Mouse (Mus musculus) right cerebral cortex, postnatal 25 days (tissue): ENCODE data around the gene Mipol1.
A peak's percentile ranks its signal among the peaks of the same experiment; 100 is the strongest.
"Not testable (repeated sequence)": the region's sequence is repeated elsewhere in the genome, so short reads cannot be mapped to it uniquely, and the experiment has no call there.

Source experiments
- DNase-seq: peaks from one replicate; pipeline ENCODE4 v3.0.0; 2022

The Mipol1 gene

DNA sequence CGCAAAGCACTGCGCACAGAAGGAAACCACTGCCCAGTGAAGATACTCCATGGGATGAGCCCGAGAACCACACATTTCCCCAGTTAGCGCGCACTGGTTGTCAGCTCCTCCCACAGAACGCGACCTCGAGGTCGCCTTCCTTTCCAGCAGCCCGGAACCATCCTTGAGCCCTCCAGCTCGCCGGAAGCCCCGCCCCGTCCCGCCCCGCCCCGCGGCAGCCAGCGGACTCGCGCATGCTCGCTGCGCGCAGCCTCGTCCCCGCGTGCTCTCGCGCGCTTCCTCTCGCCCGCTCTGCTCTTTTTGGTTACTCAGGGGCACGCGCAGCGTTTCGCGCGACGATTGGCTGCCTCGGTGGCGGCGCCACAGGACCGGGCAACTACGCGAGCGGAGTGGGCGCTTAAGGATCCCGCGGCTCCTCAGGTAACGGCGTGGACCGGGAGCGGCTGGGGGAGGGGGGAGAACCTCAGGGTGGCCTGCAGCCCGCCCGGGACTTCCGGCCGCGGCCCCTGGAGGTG lies at the start of gene Mipol1, which contains the start of gene Prps1l3:
TSS of gene Mipol1 (plus strand) at position 236 of the 515 bp plus-strand sequence.
TSS of gene Prps1l3 (plus strand) at position 221 of the 515 bp plus-strand sequence.
- peak; percentile 88 for DNase-seq

DNA sequence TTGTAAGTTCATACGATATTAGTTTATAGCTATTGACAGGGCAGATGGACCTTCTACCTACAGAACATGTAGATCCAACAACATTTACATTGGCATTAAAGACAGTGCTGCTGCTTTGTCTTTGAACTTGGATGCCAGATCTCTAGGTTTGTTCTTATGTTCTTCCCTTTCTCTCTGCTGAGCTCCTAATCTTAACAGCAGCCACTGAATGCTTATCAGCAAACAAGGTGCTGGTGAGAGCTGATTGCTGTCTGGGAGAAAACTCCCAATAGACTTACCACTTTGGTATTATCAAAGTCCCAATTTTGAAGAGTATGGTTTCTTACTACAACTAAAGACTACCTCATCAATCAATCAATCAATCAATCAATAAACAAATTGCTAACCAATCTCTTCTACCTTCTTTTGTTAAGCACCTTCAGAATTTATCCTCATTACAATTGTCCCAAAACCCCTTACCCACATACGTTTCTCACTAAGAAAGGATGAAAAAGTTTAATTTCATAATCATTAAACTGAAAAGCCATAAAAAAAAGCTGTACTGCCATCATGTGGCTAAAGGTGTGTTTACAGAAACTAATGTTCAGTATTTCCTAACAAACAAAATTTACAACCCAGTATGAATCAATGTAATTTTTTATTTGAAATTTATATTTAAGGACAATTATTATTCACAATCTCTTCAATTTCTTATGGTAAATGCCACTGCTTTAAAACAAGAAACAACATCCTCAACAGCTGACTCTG lies 45.7 kb upstream of the Mipol1 start:
- DNase-seq, result no peak

DNA sequence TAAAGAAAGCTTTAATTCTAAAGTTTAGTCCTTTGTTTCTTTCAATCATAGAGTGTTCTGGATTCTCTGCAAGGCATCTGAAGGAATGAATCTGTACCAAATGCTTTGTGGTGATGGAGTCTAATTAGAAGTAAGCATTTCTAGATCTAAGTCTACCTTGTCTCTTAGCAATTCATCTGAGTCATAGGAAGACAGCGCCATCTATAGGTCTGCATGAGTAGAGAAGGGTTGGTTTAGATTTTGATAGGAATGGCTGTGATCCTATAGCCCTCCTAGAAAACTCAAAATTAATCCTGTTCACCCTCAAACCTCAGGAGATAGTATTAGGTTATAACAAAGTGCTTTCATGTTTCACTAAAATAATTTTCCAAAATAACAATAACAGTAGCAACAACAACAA lies 44.8 kb upstream of the Mipol1 start:
- DNase-seq, result no peak

DNA sequence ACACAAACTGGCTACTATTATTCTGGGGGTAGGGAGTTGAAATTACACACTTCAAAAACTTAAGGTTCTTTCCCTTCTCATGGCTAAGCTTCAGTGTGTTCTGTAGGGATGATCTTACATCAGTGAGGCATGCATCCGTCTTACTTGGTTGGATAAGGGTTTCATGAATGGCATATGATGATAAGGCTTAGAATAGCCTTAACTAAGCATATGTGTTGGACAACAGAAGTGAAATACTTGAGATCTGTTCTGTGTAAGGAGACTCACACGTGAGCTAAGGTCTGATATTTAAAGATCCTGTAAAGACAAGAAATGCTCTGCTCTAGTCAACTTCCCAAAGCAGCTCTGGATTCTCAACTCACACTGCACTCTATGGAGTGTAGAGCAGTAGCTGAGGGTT lies 44.1 kb upstream of the Mipol1 start:
- DNase-seq, result no peak

DNA sequence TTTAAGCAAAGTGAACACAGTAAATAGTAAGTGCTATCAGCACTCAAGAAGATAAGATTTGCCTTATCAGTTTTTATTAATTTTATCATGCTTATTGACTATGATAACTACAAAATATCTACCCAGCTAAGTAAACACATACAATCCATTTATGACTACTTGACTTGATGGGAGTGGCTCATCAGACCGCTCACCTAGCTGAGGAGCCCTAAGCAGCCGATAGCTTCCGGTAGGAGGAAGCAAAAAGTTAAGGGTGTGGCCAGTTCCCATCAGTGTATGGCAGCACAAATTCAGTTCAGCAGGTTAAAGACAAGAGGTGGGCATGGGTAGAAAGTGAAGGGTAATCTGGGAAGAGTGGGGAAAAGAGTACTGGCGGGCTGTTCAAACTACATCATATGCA lies 43.2 kb upstream of the Mipol1 start:
- DNase-seq, result no peak

DNA sequence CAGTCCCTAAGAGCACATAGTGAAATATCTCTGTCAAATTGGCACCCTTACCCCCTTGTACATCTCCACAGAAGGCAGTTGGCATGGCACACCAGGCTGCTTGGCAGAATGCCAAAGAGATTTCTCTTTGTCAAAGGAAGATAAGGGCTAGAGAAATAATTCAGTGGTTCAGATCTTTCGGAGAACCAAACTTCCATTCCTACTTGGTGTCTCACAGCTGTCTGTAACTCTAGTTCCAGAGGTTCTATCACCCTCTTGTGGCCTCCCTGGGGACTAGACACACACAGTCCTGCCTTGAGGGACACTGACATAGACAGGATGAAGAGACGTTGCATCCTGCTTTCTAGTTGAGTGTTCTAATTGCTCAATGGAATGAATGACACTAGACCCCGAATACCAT lies 35.6 kb upstream of the Mipol1 start:
- no peak for DNase-seq

DNA sequence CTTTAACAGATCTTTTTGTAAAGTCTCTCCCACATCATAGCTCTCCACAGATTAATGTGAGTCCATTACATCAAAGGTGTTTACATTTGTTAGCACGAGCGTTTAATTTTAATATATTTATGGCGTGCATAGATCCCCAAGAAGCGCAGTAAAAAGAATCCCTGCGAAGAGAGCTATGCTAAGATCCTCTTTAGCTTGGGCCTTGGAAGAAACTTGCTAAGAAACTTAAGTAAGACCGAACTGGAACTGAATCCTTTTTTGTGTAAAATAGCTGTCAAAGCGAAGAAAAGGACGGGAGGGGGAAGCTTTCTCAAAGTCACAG lies 34.0 kb upstream of the Mipol1 start:
- no peak for DNase-seq

DNA sequence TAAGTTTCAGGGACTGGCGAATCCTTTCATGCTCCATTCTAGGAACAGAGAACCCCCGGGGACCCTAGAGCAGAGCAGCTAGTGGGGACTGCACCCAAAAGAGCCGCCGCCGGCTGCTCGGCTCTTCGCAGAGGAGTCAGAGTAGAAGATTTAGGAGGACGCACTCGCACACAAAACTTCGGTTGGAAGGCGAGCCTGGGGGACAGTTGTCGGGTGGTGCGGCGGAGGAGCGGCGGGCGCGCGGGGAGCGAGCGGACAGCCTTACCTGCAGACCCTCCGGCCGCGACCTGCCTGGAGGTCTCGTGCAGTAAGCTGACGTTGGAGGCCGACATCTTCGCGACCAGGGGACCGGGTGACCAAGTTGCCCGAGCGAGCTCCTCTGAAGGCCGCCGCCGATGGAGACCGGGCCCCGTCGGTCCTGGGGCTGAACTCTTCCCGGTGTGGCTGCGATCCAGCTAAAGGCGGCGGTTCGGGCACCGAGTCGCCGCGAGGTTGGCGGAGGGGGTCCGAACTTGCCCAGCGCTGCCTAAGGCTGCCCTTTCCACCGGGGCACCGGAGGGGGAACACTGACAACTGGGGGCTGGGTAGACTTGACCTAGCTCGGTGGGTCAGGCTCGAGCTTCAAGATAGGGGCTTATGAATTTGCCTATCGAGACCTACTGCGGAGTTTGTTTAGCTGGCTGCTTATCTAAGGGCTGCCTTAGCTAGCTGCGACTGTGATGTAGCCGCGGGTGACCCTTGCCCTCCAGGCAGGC lies 33.4 kb upstream of the Mipol1 start:
- DNase-seq, result peak; percentile 8

DNA sequence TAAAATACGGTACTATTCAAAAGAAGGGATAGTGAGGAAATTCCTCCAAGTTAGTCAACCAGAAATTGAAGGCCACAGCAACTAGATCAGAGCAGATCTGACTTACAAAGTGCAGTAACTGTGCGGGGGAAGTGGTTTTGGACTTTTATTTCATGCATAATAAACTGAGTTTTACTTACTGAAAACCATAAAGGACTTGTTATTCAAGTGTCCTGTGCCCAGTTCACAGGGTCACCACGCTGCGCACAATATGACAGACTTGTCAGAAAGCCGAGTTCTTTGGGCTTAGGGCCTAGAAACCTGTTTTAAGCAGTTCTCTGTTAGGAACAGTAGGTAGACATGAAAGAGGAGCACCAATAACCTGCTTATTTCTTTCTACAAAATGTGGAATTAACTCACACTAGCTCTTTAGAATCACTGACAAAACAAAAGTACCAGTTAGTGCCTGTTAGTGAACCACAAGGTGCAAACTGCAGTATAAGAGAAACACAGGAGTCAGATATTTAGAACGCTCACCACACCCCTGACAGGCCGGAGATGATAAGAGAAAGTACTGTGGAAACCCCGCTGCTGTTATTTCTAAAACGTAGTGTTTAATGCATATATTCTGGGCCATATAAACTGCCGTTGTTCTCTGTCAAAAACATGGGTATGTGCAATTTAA lies 32.7 kb upstream of the Mipol1 start, which contains the start of gene Slc25a21:
TSS of gene Slc25a21 (minus strand) at position 110 of the 664 bp plus-strand sequence.
- no peak for DNase-seq

DNA sequence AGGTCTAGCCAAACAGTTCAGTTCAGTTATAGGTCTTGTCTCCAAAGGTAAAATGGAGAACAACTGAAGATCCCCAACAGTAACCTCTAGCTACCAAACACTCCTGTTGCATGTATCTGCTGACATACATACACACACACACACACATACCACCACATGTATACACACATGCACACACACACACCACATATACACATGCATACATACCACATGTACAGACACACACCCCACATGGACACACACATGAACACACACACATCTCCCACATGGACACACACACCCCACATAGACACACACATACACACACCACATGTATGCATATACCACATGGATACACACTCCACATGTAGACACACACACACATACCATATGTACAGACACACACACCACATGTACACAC lies 32.0 kb upstream of the Mipol1 start:
- DNase-seq, result no peak

DNA sequence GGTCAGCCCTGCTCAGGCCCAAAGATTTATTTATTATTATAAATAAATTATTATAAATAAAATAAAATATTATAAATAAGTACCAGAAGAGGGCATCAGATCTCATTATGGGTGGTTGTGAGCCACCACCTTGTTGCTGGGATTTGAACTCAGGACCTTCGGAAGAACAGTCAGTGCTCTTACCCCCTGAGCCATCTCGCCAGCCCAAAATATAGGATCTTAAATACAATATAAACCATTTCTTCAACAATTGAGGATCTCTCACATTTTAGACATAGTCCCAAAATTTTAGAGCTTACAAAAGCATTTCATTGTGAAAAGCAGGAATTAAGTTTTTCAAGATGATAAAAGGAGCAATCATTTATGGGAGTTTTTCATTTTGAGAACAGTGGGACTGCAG lies 30.8 kb upstream of the Mipol1 start:
- no peak for DNase-seq

DNA sequence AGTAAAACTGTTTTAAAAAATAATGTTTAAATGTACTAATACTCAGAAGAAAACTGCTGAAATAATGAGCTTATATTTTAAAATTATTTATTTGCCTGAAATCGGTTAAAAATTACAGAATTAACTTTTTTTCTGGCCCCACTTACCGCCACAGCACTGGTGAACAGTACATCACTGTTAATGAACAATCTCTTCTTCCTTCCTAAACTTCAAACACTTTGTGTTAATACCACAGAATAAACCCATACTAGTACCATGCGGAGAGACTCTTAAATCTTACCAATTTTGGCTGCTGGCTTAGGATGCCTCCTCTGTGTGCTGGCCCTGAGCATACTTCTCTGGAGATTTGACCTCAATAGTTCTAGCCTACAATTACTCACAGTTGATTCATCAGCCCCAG lies 28.3 kb upstream of the Mipol1 start:
- DNase-seq, result no peak

DNA sequence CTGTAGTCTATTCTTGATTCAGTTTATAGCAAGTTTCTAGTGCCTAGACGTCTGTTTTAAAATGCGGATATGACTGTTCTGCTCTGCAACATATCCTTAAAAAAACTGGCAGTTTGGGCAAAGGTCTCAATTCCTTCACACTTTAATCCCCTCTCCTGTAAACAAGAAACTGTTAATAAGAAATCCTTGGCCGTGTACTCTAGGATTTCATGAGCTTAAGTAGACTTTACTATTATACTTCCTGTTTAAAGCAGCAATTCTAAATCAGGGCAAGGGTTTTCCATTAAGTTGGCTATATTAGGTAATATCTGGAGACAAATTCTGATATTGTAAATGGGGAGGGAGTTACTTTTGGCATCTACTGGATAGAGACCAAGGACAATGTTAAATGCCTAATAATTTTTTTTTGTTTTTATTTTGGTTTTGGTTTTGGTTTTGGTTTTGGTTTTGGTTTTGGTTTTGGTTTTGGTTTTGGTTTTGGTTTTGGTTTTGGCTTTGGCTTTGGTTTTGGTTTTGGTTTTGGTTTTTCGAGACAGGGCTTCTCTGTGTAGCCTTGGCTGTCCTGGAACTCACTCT lies 25.9 kb upstream of the Mipol1 start:
- DNase-seq, result no peak

DNA sequence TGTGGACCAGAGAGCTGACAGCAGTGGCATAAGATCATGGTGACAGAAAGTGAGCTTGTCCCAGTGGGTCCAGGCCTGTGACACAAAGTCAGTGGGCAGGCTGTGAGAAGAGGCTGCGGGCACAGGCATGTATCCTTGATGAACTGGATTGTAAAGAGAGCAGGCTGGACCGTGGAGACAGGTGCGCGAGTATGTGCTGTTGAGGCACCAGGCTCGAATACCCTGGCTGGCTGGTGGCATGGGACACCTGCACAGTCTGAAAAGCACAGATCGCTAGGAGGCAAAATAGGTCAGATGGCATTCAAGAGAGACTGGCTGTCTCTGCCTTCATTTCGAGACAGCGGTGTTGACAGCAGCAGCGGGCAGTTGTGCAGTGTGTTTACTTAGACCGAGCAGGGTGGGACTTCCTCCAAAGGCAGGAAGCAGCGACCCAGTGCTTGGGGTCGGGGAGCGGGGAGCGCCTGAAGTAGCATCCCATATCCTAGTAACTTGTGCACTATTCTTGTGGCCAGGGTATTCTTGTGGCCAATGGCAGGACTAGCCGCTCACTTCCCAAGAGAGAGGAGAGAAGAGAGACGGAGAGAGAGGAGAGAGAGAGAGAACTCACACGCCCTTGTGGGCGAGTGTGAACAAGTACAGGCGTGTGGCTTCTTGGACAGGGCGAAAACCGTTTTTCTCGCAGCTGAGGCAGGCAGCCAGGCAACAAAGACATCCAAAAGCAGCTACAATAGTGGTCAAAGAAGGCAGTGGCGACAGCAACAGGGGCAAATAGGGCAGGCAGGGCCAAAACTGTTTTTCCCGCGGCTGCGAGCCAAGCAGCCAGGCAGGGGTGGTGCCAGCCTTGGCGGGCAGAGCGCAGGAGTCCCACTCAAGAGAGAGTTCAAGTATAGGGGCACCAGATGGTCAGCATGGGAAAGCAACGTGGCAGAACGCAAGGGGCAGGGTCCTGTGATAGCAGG lies 18.6 kb upstream of the Mipol1 start:
- peak; percentile 19 for DNase-seq

DNA sequence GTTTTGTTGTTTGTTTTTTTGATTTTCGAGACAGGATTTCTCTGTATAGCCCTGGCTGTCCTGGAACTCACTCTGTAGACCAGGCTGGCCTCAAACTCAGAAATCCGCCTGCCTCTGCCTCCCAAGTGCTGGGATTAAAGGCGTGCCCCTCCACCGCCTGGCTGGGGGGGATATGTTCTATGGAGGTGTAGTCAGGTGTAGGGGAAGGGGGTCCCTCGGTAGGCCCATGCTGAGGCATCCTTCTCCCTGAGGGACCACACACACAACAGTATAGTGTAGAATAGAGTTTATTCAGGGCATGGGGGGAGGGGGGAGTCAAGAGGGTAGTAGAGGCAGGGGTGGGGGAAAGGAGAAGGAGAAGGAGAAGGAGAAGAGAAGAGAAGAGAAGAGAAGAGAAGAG lies 17.8 kb upstream of the Mipol1 start:
- not testable (repeated sequence) for DNase-seq

DNA sequence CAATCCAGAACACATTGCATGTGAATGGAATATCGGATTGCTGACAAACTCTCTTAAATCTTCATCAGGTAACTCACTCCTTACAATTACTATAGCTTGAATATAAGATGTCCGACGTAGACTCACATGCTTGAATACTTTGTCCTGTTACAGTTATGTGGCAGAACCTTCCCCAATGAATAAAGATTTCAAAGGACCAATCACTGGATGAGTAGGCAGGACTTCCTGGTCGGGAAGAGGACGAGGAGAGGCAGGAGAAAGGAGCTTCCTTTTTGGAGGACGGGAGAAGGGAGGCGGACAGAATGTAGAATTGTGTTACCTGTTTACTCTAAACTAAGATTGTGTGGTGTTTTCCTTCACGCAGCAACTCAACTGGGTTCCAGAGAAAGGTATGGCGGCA lies 3.8 kb upstream of the Mipol1 start:
- no peak for DNase-seq

DNA sequence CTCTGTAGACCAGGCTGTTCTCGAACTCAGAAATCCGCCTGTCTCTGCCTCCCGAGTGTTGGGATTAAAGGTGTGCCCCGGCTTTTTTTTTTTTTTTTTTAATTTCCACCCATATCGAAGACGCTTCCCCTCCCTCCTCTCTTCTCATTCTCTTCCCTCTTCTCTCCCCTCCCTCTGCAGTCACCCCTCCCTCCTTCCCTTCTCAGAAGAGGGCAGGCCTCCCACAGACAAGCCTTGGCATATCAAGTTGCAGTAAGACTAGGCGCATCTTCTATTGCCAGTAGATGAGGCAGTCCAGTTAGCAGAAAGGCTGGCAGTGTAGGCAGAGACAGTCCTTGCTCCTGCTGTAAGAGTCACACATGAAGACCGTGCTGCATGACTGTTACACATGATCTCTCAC lies 2.5 kb upstream of the Mipol1 start:
- no peak for DNase-seq

DNA sequence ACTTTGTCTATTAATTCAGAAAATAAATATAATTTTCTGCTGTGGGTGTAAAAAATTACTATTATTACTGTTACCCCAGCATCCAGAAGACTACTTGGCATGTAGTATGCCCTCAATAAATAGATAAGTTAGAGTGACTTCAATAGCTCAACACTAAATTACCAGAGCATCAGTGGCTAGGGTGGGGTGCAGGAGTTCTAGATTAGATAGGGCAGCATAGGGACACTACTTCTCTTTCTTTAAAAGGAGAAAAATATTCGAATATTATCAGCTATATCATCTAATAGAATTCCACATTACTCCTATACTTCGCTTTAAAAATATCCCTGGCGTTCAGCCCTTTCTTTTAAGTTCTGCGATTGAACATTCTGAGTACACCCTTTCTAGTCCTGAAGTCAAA lies 524 bp upstream of the Mipol1 start:
- DNase-seq, result no peak

DNA sequence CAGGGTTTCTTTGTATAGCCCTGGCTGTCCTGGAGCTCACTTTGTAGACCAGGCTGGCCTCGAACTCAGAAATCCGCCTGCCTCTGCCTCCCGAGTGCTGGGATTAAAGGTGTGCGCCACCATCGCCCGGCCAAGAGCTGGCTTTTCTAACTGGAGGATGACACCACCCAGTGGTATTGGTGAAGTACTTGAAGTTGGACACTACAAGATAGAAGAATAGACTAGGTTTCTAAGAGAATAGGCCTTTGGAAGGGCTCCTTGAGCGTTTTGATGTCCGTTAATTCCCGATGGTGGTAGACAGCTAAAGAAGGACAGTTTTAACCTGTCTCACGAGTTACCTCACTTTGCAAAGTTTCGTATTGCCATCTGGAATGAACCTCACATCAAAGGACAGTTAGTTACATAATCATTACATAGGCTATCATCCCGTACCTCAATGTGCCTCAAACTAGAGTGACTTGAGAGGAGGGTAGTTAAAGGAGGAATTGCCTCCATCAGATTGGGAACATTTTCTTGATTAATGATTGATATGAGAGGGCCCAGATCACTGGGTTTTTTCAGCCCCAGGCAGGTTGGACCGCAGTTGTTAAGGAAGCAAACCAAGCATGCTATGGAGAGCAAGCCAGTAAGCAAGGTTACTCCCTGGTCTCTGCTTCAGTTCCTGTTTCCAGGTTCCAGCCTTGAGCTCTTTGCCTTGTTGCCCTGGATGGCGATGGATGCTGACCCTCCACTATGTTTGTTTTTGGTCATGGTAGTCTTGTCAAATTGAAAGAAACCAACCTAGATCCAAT lies 1.1 kb downstream of the Mipol1 start:
- no peak for DNase-seq

DNA sequence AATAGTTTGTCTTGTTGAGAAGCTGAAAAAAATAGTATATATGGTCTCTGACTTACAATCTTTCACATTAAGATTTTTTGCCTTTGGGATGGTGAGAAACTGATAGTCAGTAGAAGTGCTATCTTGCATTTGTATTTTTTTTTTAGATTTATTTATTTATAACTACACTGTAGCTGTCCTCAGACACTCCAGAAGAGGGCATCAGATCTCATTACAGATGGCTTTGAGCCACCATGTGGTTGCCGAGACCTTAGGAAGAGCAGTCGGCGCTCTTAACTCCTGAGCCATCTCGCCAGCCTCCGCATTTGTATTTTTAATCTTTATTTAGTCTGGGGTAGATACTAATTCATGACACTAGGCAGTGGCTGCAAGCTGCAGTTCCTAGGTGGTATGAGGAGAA lies 3.2 kb downstream of the Mipol1 start:
- DNase-seq, result no peak
